Mouse (Mus musculus) intestine, embryonic 14.5 days (tissue): Measurements from ENCODE around the gene Srsf7. TPM values are rescaled to one million over a fixed set of nuclear protein-coding genes. Genes with fewer than 3 reads are reported as not detected.
A peak's percentile ranks its signal among the peaks of the same experiment; 100 is the strongest.
"Not testable (repeated sequence)": the region's sequence is repeated elsewhere in the genome, so short reads cannot be mapped to it uniquely, and the experiment has no call there.

Experiments used
- ATAC-seq: fragments of 200-750 bp; cut with Nextera tagmentation; replicated peaks from 2 replicates; pipeline ENCODE4 v1.8.0; 2017; ENCODE audit warnings: low read depth, moderate number of reproducible peaks, moderate TSS enrichment, moderate library complexity; ENCODE audit not compliant: low FRiP score, low TSS enrichment
- DNase-seq: peaks from one replicate; pipeline ENCODE4 v3.0.0-alpha.2; 2018; ENCODE audit warnings: low spot score
- H3K27ac ChIP-seq: fragments of 300-500 bp; sonication (generic); 2 replicates; pipeline ENCODE4 v1.5.1; 2014; ENCODE audit warnings: low read depth, mild to moderate bottlenecking, control low read depth
- H3K27me3 ChIP-seq: fragments of 300-500 bp; sonication (generic); replicated peaks from 2 replicates; pipeline ENCODE4 v1.6.1; 2014; ENCODE audit warnings: low read length, control low read depth; ENCODE audit not compliant: control insufficient read depth, insufficient read depth
- H3K36me3 ChIP-seq: fragments of 300-500 bp; sonication (generic); 2 replicates; pipeline ENCODE4 v1.6.1; 2014; ENCODE audit warnings: low read length, control low read depth; ENCODE audit not compliant: control insufficient read depth, insufficient read depth
- H3K4me1 ChIP-seq: fragments of 300-500 bp; sonication (generic); replicated peaks from 2 replicates; pipeline ENCODE4 v1.6.1; 2014; ENCODE audit warnings: low read length, control low read depth, mixed read lengths; ENCODE audit not compliant: control insufficient read depth, insufficient read depth
- H3K4me2 ChIP-seq: fragments of 300-500 bp; sonication (generic); 2 replicates; pipeline ENCODE4 v1.6.1; 2014; ENCODE audit warnings: low read length
- H3K4me3 ChIP-seq: fragments of 300-500 bp; sonication (generic); 2 replicates; pipeline ENCODE4 v1.5.1; 2014; ENCODE audit warnings: low read depth, low read length, control low read depth, mixed read lengths
- H3K9ac ChIP-seq: fragments of 300-500 bp; sonication (generic); 2 replicates; pipeline ENCODE4 v1.6.1; 2014; ENCODE audit warnings: mild to moderate bottlenecking, low read length
- H3K9me3 ChIP-seq: fragments of 300-500 bp; sonication (generic); 2 replicates; pipeline ENCODE4 v1.6.1; 2016; ENCODE audit warnings: low read length, control low read depth; ENCODE audit not compliant: control insufficient read depth
- WGBS: fragments of 180-500 bp; shearing (Covaris S2); extraction: QIAGEN DNeasy Blood & Tissue Kit; methylation state at CpG from one replicate; pipeline ENCODE4 v1.1.7; 2014; 5-methylcytosine and 5-hydroxymethylcytosine counted together
- polyA plus RNA-seq: library from polyadenylated mRNA; unstranded; fragments of >200 nt; fragmentation: Nextera tagmentation; extraction: Ambion mirVana; gene quantifications from 2 replicates; pipeline ENCODE4 v1.2.1, GENCODE M21; 2014

Gene Srsf7
- polyA plus RNA-seq, 1 experiment from 2014 or later: 603 TPM

DNA sequence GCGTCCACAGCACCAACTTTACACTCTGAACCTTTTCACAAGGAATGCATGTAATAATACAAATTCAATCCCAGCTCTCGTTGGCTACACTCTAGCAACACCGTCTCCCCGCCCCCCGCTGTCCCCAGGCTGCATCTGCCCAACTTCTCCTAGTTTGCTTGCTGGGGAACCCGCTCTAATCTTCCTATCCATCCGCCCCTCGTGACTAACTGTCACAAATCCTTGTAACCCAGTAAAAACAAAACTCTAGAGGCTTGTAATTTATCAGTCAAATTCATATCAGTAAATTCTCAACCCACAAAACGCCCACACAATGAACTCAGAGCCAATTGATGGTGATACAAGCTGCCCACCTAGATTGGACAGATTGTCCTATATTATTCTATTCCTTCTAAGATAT is 14.1 kb upstream of the Srsf7 start:
- Histone ChIP-seq H3K36me3 (no peaks in the 10 kb centered on the region), H3K9me3 (no peaks in the 10 kb centered on the region), H3K4me2 (no peak overlapping the region), H3K27me3 (no peaks in the 10 kb centered on the region), H3K9ac (no peak overlapping the region), H3K4me3 (no peak overlapping the region), H3K27ac (no peak overlapping the region), H3K4me1 (0 out of 2 replicates have a peak, but pooled peaks cover 3% of the 10 kb centered on the region)
- WGBS: 64% methylated on average over 9 of the region's 9 CpGs
- ATAC-seq (no peak), DNase-seq (no peak)

- WGBS: 72% methylated on average over 2 of the region's 2 CpGs
- H3K4me3 ChIP-seq: no peak overlapping the region
- no peak for DNase-seq
- no peak overlapping the region for H3K9ac ChIP-seq
- no peaks in the 10 kb centered on the region for H3K27me3 ChIP-seq
- no peaks in the 10 kb centered on the region for H3K9me3 ChIP-seq
- no peak overlapping the region for H3K27ac ChIP-seq
- no peaks in the 10 kb centered on the region for H3K36me3 ChIP-seq
- 0 out of 2 replicates have a peak, but pooled peaks cover 3% of the 10 kb centered on the region for H3K4me1 ChIP-seq
- no peak overlapping the region for H3K4me2 ChIP-seq
- no peak for ATAC-seq
Measured at GRCm38 (mm10) chr17:80220131-80220530, 13.0 kb upstream of the Srsf7 start.

DNA sequence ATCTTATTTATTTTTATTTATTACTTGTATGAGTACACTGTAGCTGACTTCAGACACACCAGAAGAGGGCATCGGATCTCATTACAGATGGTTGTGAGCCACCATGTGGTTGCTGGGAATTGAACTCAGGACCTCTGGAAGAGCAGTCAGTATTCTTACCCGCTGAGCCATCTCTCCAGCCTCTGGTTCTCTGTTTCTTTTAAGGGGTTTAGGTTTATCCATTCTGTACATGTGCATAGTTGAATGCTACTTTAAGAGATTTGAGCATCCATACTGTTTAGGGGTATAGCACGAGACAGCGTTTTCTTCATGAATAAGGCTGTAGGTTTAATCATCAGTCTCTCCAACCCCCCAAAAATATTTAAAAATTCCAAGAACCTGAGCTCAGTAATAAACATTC is 6.9 kb upstream of the Srsf7 start:
- H3K9ac ChIP-seq, ATAC-seq, H3K36me3 ChIP-seq, H3K27ac ChIP-seq, H3K4me2 ChIP-seq, H3K27me3 ChIP-seq, H3K4me3 ChIP-seq, H3K4me1 ChIP-seq, DNase-seq, H3K9me3 ChIP-seq: not testable (repeated sequence)
- 90% methylated on average over 4 of the region's 4 CpGs for WGBS

DNA sequence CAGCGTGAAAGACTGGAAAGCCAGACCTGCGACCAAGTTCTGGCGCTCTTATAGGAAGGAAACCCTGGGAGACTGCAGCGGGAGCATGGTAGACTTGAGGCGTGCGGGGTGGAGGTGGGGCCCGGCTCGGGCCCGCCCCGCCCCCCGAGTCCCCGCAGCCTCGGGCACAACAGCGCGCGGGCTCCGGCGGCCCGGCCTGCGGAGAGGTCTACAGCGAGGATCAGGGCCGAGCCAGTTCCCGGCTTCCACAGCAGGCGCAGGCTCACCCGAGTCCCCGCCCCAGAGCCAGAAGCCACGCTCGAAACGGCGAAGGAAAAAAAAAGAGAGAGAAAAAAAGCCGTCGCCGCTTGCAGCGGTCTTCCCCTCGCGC is 821 bp downstream of the Srsf7 start:
- Histone ChIP-seq H3K4me3 (peak overlapping the region; percentile 97), H3K27ac (peak overlapping the region; percentile 99), H3K4me2 (peak overlapping the region; percentile 84), H3K9ac (peak overlapping the region; percentile 99), H3K36me3 (peaks cover 41% of the 10 kb centered on the region), H3K4me1 (no peaks in the 10 kb centered on the region; the same call in 1 of the 2 replicates), H3K27me3 (no peaks in the 10 kb centered on the region), H3K9me3 (no peaks in the 10 kb centered on the region)
- no peak for DNase-seq
- ATAC-seq: peak; percentile 66
- WGBS: under 1% methylated on average over 36 of the region's 36 CpGs

DNA sequence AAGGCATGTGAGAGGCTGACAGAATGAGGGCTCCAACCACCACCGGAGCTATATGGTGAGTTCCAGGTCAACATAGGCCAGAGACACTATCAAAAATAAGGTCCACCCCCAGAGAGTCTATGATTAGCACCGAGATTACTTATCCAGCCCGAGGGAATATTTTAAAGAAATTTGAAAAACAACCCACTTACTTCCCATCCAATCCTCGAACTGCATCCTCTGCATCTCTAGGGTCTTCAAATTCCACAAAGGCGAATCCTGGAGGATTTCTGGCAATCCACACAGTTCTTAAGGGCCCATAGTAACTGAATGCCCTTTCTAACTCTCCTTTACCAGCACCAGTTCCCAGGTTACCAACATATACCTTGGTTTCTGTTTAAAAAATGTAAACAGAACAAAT is 1.4 kb downstream of the Srsf7 start:
- H3K9me3 ChIP-seq: no peaks in the 10 kb centered on the region
- no peaks in the 10 kb centered on the region for H3K27me3 ChIP-seq
- peak overlapping the region; percentile 84 for H3K4me2 ChIP-seq
- H3K4me3 ChIP-seq: peak overlapping the region; percentile 97
- DNase-seq: no peak
- peak overlapping the region; percentile 99 for H3K27ac ChIP-seq
- ATAC-seq: no peak
- WGBS: 19% methylated on average over 5 of the region's 5 CpGs
- peak overlapping the region; percentile 99 for H3K9ac ChIP-seq
- peaks cover 46% of the 10 kb centered on the region for H3K36me3 ChIP-seq
- no peaks in the 10 kb centered on the region; the same call in 1 of the 2 replicates for H3K4me1 ChIP-seq

DNA sequence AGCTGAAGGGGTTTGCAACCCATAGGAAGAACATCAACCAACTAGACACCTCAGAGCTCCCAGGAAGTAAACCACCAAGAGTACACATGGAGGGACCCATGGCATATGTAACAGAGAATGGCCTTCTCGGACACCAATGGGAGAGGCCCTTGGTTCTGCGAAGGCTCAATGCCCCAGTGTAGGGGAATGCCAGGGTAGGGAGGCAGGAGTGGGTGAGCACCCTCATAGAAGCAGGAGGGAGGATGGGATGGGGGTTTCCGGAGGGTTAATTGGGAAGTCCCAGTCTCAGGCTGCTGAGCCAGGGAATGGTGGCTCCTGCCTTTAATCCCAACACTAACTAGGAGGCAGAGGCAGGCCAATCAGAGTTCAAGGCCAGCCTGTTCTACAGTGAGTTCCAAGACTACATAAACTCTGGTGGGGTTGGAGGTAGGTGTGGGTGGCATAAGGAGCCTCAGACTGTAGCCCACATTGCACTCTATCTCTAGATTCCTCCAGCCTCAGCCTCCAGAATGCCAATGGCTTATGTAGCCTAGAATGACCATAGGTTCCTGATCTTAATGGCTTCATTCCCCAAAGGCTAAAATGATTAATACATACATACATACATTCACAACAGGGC is 7.8 kb downstream of the Srsf7 start:
- 95% methylated on average over 3 of the region's 3 CpGs for WGBS
- ATAC-seq (peak; percentile 67), DNase-seq (no peak)
- no peak overlapping the region for H3K9ac ChIP-seq
- no peak overlapping the region for H3K4me2 ChIP-seq
- peaks cover 87% of the 10 kb centered on the region for H3K36me3 ChIP-seq
- no peaks in the 10 kb centered on the region for H3K9me3 ChIP-seq
- no peak overlapping the region for H3K27ac ChIP-seq
- no peaks in the 10 kb centered on the region for H3K27me3 ChIP-seq
- no peaks in the 10 kb centered on the region; the same call in 1 of the 2 replicates for H3K4me1 ChIP-seq
- no peak overlapping the region for H3K4me3 ChIP-seq

- 0 out of 2 replicates have a peak, but pooled peaks have one; percentile 20 for ATAC-seq
- WGBS: 63% methylated on average over 5 of the region's 5 CpGs
- Histone ChIP-seq H3K4me3 (no peak overlapping the region), H3K27me3 (no peaks in the 10 kb centered on the region), H3K9me3 (0 out of 2 replicates have a peak, but pooled peaks cover 3% of the 10 kb centered on the region), H3K27ac (no peak overlapping the region), H3K4me1 (no peaks in the 10 kb centered on the region), H3K9ac (no peak overlapping the region), H3K4me2 (no peak overlapping the region), H3K36me3 (peaks cover 33% of the 10 kb centered on the region)
- DNase-seq: no peak
Measured at GRCm38 (mm10) chr17:80193075-80193474, 14.0 kb downstream of the Srsf7 start.

DNA sequence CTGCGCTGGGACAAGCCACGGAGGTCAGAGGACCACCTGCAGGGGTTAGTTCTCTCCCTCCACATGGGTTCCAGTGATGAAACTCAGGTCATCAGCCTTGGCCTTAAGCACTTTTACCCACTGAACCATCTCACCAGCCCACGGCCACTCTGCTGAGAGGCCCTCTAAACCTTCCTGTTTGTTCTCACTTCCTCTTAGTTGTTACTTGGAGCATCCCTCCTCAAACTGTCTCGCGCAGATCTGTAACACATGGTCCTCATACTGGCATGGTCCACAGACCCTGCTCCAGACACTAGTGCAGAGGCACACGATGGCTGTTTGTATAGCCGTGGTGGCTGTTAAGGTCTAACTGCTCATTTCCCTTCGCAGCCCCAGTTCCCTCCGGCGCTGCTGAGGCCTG is 23.5 kb downstream of the Srsf7 start:
- ATAC-seq (no peak), DNase-seq (no peak)
- no peak overlapping the region for H3K4me3 ChIP-seq
- H3K27me3 ChIP-seq: no peaks in the 10 kb centered on the region
- H3K9me3 ChIP-seq: no peaks in the 10 kb centered on the region
- no peak overlapping the region for H3K9ac ChIP-seq
- H3K36me3 ChIP-seq: no peaks in the 10 kb centered on the region; the same call in 1 of the 2 replicates
- no peaks in the 10 kb centered on the region for H3K4me1 ChIP-seq
- WGBS: 79% methylated on average over 10 of the region's 10 CpGs
- no peak overlapping the region for H3K4me2 ChIP-seq
- no peak overlapping the region for H3K27ac ChIP-seq

DNA sequence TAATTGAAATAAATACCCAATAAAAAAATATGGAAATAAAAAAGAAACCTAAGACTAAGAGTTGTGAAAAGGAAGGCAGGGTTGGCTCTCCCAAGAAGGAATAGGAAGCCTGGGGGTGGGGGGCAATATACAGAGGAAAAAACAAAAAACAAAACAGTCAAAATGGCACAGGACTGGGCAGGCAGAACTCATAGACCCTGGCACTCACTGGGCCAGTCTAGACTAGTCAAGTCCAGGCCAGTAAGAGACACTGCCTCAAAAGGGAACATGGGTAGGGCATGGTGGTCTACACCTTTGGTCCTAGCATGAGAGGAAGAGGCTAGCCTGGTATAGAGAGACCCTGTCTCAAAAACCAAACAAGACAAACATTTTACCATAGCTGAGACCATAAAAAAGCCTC is 26.6 kb downstream of the Srsf7 start:
- DNase-seq: no peak
- Histone ChIP-seq H3K27ac (no peak overlapping the region), H3K9me3 (no peaks in the 10 kb centered on the region), H3K36me3 (no peaks in the 10 kb centered on the region; the same call in 1 of the 2 replicates), H3K9ac (no peak overlapping the region), H3K27me3 (no peaks in the 10 kb centered on the region), H3K4me1 (no peaks in the 10 kb centered on the region), H3K4me3 (no peak overlapping the region), H3K4me2 (no peak overlapping the region)
- ATAC-seq: no peak
